Mouse (Mus musculus): ENCODE results near the gene Zdhhc14. TPM values are rescaled to one million over a fixed set of nuclear protein-coding genes. Genes with fewer than 3 reads are reported as not detected.

Gene Zdhhc14
- polyA plus RNA-seq, 1 experiment from 2014 or later, result 1.3 TPM

GRCm38 (mm10) chr17:5747539-5748500, 255.5 kb downstream of the Zdhhc14 start:
- Histone ChIP-seq H3K4me2 (no peak overlapping the region), H3K36me3 (no peaks in the 10 kb centered on the region), H3K9ac (no peak overlapping the region), H3K4me1 (peaks cover 4% of the 10 kb centered on the region), H3K4me3 (no peak overlapping the region), H3K27ac (replicated peaks) (no peak overlapping the region), H3K27me3 (replicated peaks) (no peaks in the 10 kb centered on the region; the same call in 1 of the 2 replicates), H3K9me3 (no peaks in the 10 kb centered on the region)
- 66% methylated on average over 16 of the region's 16 CpGs for WGBS
- ATAC-seq (ENCODE audit: extremely low read depth, insufficient number of reproducible peaks, low FRiP score, low TSS enrichment), result no peak

DNA sequence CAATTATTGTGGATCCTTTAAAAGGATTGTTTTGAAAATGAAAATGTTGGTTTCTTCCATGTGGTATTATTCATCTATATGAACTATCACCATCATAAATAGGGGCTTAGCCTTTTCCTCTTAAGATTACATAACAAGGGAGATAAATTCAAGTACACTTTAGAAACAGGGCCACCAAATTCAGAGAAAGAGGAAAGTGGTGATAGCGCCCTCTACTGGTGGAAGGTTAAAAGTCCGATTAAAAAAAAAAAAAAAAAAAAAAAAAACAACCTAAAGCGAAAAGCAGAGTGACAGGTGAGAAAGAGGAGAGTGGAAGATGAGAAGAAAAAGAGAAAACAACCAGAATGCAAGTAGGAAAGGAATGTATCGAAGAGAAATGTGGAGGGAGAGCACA, 256.1 kb downstream of the Zdhhc14 start:
- H3K4me3 ChIP-seq, result no peak overlapping the region
- no peaks in the 10 kb centered on the region; the same call in 1 of the 2 replicates for H3K27me3 ChIP-seq (replicated peaks)
- no peak overlapping the region for H3K4me2 ChIP-seq
- no peaks in the 10 kb centered on the region for H3K36me3 ChIP-seq
- no peak for ATAC-seq (ENCODE audit: extremely low read depth, insufficient number of reproducible peaks, low FRiP score, low TSS enrichment)
- WGBS, result 6% methylated on average over 4 of the region's 4 CpGs
- H3K9ac ChIP-seq, result no peak overlapping the region
- peaks cover 8% of the 10 kb centered on the region for H3K4me1 ChIP-seq
- no peaks in the 10 kb centered on the region for H3K9me3 ChIP-seq
- H3K27ac ChIP-seq (replicated peaks), result no peak overlapping the region

- no peak overlapping the region for H3K4me2 ChIP-seq
- WGBS, result 72% methylated on average over 4 of the region's 4 CpGs
- H3K27me3 ChIP-seq (replicated peaks), result no peaks in the 10 kb centered on the region; the same call in 1 of the 2 replicates
- no peak overlapping the region for H3K27ac ChIP-seq (replicated peaks)
- H3K4me1 ChIP-seq, result peaks cover 8% of the 10 kb centered on the region
- no peak for ATAC-seq (ENCODE audit: extremely low read depth, insufficient number of reproducible peaks, low FRiP score, low TSS enrichment)
- no peaks in the 10 kb centered on the region for H3K9me3 ChIP-seq
- H3K9ac ChIP-seq, result no peak overlapping the region
- no peaks in the 10 kb centered on the region for H3K36me3 ChIP-seq
- no peak overlapping the region for H3K4me3 ChIP-seq
Observed at GRCm38 (mm10) chr17:5750278-5750677, 257.9 kb downstream of the Zdhhc14 start.

- ATAC-seq (ENCODE audit: extremely low read depth, insufficient number of reproducible peaks, low FRiP score, low TSS enrichment), result no peak
- Histone ChIP-seq H3K36me3 (no peaks in the 10 kb centered on the region), H3K4me1 (peaks cover 8% of the 10 kb centered on the region), H3K9me3 (no peaks in the 10 kb centered on the region), H3K4me3 (no peak overlapping the region), H3K27ac (replicated peaks) (no peak overlapping the region), H3K4me2 (no peak overlapping the region), H3K27me3 (replicated peaks) (no peaks in the 10 kb centered on the region; the same call in 1 of the 2 replicates), H3K9ac (no peak overlapping the region)
- WGBS, result 60% methylated on average over 3 of the region's 3 CpGs
Observed at GRCm38 (mm10) chr17:5751066-5751465, 258.7 kb downstream of the Zdhhc14 start.

DNA sequence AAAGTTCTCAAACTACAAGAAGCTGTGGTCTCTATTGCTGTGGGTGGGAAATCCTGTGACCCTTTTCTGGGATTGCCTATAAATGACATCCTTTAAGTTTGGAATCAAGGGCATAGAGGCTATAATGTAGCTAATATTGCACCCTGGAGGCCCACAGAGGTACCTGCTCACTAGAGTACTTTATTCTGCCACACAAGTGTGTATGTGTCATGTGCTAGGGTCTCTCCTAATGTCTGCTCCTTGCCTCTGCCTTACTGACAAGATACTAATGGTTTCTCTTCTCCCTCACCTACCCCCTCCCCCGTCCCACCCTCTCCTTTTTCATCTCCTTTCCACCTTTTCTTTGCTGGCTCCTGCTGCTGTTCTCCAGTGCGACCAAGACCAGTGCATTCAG, 260.0 kb downstream of the Zdhhc14 start:
- Histone ChIP-seq H3K4me2 (peak overlapping the region; percentile 76), H3K9me3 (no peaks in the 10 kb centered on the region), H3K27me3 (replicated peaks) (no peaks in the 10 kb centered on the region; the same call in 1 of the 2 replicates), H3K9ac (peak overlapping the region; percentile 75), H3K27ac (replicated peaks) (no peak overlapping the region), H3K4me3 (peak overlapping the region; percentile 53), H3K36me3 (no peaks in the 10 kb centered on the region), H3K4me1 (peaks cover 8% of the 10 kb centered on the region)
- ATAC-seq (ENCODE audit: extremely low read depth, insufficient number of reproducible peaks, low FRiP score, low TSS enrichment), result no peak
- WGBS, result 26% methylated on average over 2 of the region's 2 CpGs

- Histone ChIP-seq H3K4me1 (peaks cover 8% of the 10 kb centered on the region), H3K9ac (peak overlapping the region; percentile 75), H3K4me2 (peak overlapping the region; percentile 76), H3K4me3 (peak overlapping the region; percentile 53), H3K27me3 (replicated peaks) (no peaks in the 10 kb centered on the region; the same call in 1 of the 2 replicates), H3K9me3 (no peaks in the 10 kb centered on the region), H3K36me3 (no peaks in the 10 kb centered on the region), H3K27ac (replicated peaks) (no peak overlapping the region)
- ATAC-seq (ENCODE audit: extremely low read depth, insufficient number of reproducible peaks, low FRiP score, low TSS enrichment), result no peak
- WGBS, result 10% methylated on average over 29 of the region's 29 CpGs
Observed at GRCm38 (mm10) chr17:5752716-5753585, 260.6 kb downstream of the Zdhhc14 start.

DNA sequence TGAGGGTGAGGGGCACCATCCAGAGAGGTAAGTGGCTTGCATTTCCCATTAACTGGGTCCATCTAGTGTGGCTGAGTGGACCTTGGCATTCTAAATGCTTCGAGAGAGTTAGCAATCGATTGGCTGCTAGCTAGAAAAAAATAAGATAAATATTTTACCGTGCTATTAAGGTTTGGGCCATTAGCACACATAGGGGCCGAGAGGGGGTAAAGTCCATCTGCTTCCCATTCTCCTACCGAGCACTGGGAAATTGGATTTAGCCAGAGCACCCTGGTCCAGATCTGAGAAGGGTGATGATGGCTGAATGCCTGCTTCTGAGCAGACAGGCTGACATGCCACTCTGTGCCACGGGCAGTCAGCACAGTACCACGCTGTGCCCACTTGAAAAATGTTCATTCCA, 263.1 kb downstream of the Zdhhc14 start:
- WGBS, result 79% methylated on average over 7 of the region's 7 CpGs
- Histone ChIP-seq H3K4me2 (no peak overlapping the region), H3K9me3 (no peaks in the 10 kb centered on the region), H3K27me3 (replicated peaks) (no peaks in the 10 kb centered on the region; the same call in 1 of the 2 replicates), H3K27ac (replicated peaks) (no peak overlapping the region), H3K4me3 (no peak overlapping the region), H3K4me1 (peaks cover 8% of the 10 kb centered on the region), H3K9ac (no peak overlapping the region), H3K36me3 (no peaks in the 10 kb centered on the region)
- ATAC-seq (ENCODE audit: extremely low read depth, insufficient number of reproducible peaks, low FRiP score, low TSS enrichment), result no peak

DNA sequence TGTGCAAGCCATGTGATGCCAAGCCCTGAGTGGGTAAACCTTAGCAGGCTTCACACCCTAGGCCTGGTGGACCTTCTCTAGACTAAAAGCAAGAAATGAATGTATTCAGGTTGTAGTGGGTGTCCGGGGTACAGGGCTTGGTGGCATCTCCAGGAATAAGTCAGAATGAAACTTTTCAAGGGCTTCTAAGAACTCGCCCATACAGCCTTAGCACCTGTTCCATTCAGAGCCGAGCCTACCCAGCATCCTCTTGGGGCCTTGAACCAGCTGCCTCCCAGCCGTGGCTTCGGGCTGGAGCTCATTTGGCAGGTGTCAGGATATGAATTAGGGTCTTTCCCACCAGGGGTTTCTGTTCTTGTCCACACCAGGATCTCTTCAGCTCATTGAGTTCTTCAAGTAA, 263.7 kb downstream of the Zdhhc14 start:
- H3K27me3 ChIP-seq (replicated peaks), result no peaks in the 10 kb centered on the region; the same call in 1 of the 2 replicates
- ATAC-seq (ENCODE audit: extremely low read depth, insufficient number of reproducible peaks, low FRiP score, low TSS enrichment), result no peak
- no peaks in the 10 kb centered on the region for H3K9me3 ChIP-seq
- no peak overlapping the region for H3K4me2 ChIP-seq
- 72% methylated on average over 5 of the region's 5 CpGs for WGBS
- H3K4me3 ChIP-seq, result no peak overlapping the region
- no peaks in the 10 kb centered on the region for H3K36me3 ChIP-seq
- H3K27ac ChIP-seq (replicated peaks), result no peak overlapping the region
- H3K9ac ChIP-seq, result no peak overlapping the region
- H3K4me1 ChIP-seq, result peaks cover 8% of the 10 kb centered on the region

- Histone ChIP-seq H3K36me3 (no peaks in the 10 kb centered on the region), H3K27me3 (replicated peaks) (no peaks in the 10 kb centered on the region; the same call in 1 of the 2 replicates), H3K9ac (no peak overlapping the region), H3K4me1 (peaks cover 8% of the 10 kb centered on the region), H3K9me3 (no peaks in the 10 kb centered on the region), H3K4me3 (no peak overlapping the region), H3K27ac (replicated peaks) (no peak overlapping the region), H3K4me2 (no peak overlapping the region)
- WGBS, result 81% methylated on average over 15 of the region's 15 CpGs
- ATAC-seq (ENCODE audit: extremely low read depth, insufficient number of reproducible peaks, low FRiP score, low TSS enrichment), result no peak
Observed at GRCm38 (mm10) chr17:5756855-5757254, 264.5 kb downstream of the Zdhhc14 start.

- no peaks in the 10 kb centered on the region for H3K9me3 ChIP-seq
- H3K4me2 ChIP-seq, result no peak overlapping the region
- ATAC-seq (ENCODE audit: extremely low read depth, insufficient number of reproducible peaks, low FRiP score, low TSS enrichment), result no peak
- peaks cover 6% of the 10 kb centered on the region; the same call in 1 of the 2 replicates for H3K4me1 ChIP-seq
- no peak overlapping the region for H3K9ac ChIP-seq
- WGBS, result 80% methylated on average over 5 of the region's 5 CpGs
- no peak overlapping the region for H3K27ac ChIP-seq (replicated peaks)
- no peaks in the 10 kb centered on the region for H3K27me3 ChIP-seq (replicated peaks)
- H3K4me3 ChIP-seq, result no peak overlapping the region
- H3K36me3 ChIP-seq, result no peaks in the 10 kb centered on the region
Observed at GRCm38 (mm10) chr17:5763768-5764167, 271.4 kb downstream of the Zdhhc14 start.

DNA sequence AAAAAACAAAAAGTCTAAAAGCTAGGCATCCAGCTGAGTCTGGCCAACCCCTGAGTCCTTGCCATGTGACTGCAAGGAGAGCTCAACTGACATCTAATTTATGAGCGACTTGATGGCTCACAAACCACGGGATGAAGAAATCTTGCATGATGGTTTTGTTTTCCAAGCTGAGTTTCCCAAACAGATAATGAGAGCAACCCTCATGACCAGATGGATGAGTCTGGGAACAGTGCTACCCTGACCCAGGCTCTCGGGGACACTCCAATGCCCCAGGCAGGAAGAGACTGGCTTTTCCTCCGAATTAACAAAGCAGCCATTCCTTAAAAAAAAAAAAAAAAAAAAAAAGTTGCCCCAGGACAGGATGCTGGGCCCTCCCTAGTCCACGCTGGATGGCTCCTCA, 271.9 kb downstream of the Zdhhc14 start:
- no peak for ATAC-seq (ENCODE audit: extremely low read depth, insufficient number of reproducible peaks, low FRiP score, low TSS enrichment)
- H3K4me2 ChIP-seq, result no peak overlapping the region
- no peak overlapping the region for H3K9ac ChIP-seq
- WGBS, result 61% methylated on average over 5 of the region's 5 CpGs
- no peaks in the 10 kb centered on the region for H3K36me3 ChIP-seq
- peaks cover 11% of the 10 kb centered on the region for H3K4me1 ChIP-seq
- H3K27me3 ChIP-seq (replicated peaks), result no peaks in the 10 kb centered on the region
- no peak overlapping the region for H3K4me3 ChIP-seq
- no peak overlapping the region for H3K27ac ChIP-seq (replicated peaks)
- no peaks in the 10 kb centered on the region for H3K9me3 ChIP-seq
